Mouse (Mus musculus) stomach, postnatal 0 days (tissue): ENCODE results near the gene Calm3. TPM values are rescaled to one million over a fixed set of nuclear protein-coding genes. Genes with fewer than 3 reads are reported as not detected.

Source experiments
- ATAC-seq: fragments of 200-750 bp; cut with Nextera tagmentation; 2 replicates; pipeline ENCODE4 v1.8.0; 2017; ENCODE audit not compliant: low FRiP score, low TSS enrichment
- DNase-seq: peaks from one replicate; pipeline ENCODE4 v3.0.0-alpha.2; 2016; ENCODE audit warnings: low spot score
- H3K27ac ChIP-seq: fragments of 300-500 bp; sonication (generic); replicated peaks from 2 replicates; pipeline ENCODE4 v1.5.1; 2014; ENCODE audit warnings: mild to moderate bottlenecking, control low read depth
- H3K27me3 ChIP-seq: fragments of 300-500 bp; sonication (generic); 2 replicates; pipeline ENCODE4 v1.6.1; 2014; ENCODE audit warnings: low read length; ENCODE audit not compliant: control insufficient read depth, insufficient read depth
- H3K36me3 ChIP-seq: fragments of 300-500 bp; sonication (generic); 2 replicates; pipeline ENCODE4 v1.6.1; 2014; ENCODE audit warnings: low read length, mixed read lengths; ENCODE audit not compliant: control insufficient read depth, insufficient read depth
- H3K4me1 ChIP-seq: fragments of 300-500 bp; sonication (generic); replicated peaks from 2 replicates; pipeline ENCODE4 v1.6.1; 2014; ENCODE audit warnings: antibody characterized with exemption; ENCODE audit not compliant: control insufficient read depth, insufficient read depth
- H3K4me2 ChIP-seq: fragments of 300-500 bp; sonication (generic); replicated peaks from 2 replicates; pipeline ENCODE4 v1.6.1; 2014; ENCODE audit warnings: low read depth, mild to moderate bottlenecking, control low read depth, moderate library complexity
- H3K4me3 ChIP-seq: fragments of 300-500 bp; sonication (generic); 2 replicates; pipeline ENCODE4 v1.5.1; 2014; ENCODE audit warnings: low read depth, low read length, control low read depth
- H3K9ac ChIP-seq: fragments of 300-500 bp; sonication (generic); 2 replicates; pipeline ENCODE4 v1.6.1; 2014; ENCODE audit warnings: mild to moderate bottlenecking, low read length, control low read depth, mixed read lengths
- H3K9me3 ChIP-seq: fragments of 300-500 bp; sonication (generic); 2 replicates; pipeline ENCODE4 v1.6.1; 2016; ENCODE audit warnings: low read length; ENCODE audit not compliant: control insufficient read depth
- CTCF ChIP-seq: IDR thresholded peaks from 2 replicates; pipeline ENCODE4 v1.5.1; 2016; ENCODE audit warnings: antibody characterized with exemption, low read depth, mild to moderate bottlenecking, moderate library complexity
- EP300 ChIP-seq: optimal IDR thresholded peaks from 2 replicates; pipeline ENCODE3; 2016; ENCODE audit warnings: antibody characterized with exemption
- WGBS: fragments of 180-500 bp; shearing (Covaris S2); extraction: QIAGEN DNeasy Blood & Tissue Kit; methylation state at CpG from one replicate; pipeline ENCODE4 v1.1.7; 2014; 5-methylcytosine and 5-hydroxymethylcytosine counted together
- polyA plus RNA-seq: library from polyadenylated mRNA; unstranded; fragments of >200 nt; fragmentation: Nextera tagmentation; extraction: Ambion mirVana; gene quantifications from 2 replicates; pipeline ENCODE4 v1.2.1, GENCODE M21; 2015

The Calm3 gene
- polyA plus RNA-seq, result 49.1 and 58.7 TPM in 2 replicates

DNA sequence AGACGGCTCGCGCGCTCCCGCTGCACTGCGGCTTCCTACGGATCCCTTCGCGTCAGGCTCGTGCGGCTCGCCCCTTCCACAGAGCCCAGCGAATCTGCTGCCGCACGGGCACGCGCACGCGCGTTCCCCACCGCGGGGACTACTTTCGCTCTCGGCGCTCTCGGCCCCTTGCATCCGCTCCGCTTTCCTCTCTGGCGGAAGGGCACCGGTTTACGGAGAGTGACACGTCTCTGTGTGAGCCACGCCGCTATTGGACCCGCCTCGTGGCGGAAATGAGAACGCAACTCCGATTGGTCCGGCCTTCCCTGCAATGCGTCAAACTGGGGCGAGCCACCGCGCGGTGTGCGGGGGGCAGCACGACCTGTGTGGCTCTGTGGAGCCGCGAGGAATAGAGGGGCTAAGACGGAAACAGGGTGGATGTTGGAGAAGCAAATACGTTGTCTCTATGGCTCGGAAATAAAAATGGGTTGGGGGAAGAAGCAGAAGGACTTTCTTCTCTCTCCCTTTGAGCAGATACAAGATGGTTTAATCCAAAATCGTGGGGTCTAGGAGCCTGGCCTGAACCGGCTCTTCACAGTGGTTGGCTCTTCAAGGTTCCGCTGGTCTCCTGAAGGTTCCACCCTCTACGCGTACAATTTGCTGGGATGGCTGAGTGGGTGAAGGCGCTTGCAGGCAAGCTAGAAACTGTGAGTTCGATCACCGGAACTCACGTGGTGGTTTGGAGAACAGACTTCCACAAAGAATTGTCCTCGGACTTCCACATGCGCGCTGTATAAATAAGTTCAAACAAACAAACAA is at the start of gene Calm3:
TSS of gene Calm3 (minus strand) at position 78 of the 798 bp plus-strand sequence.
- TF ChIP-seq EP300 (peak; percentile 91), CTCF (peak; percentile 26)
- Histone ChIP-seq H3K9ac (peak within 1 kb of the TSS; percentile 88), H3K27me3 (no peaks in the 10 kb centered on the region), H3K4me2 (peak within 1 kb of the TSS; percentile 93), H3K27ac (peak within 1 kb of the TSS; percentile 89), H3K36me3 (no peaks in the 10 kb centered on the region), H3K4me1 (peaks cover 18% of the 10 kb centered on the region), H3K9me3 (no peaks in the 10 kb centered on the region), H3K4me3 (peak within 1 kb of the TSS; percentile 90)
- DNase-seq (peak; percentile 99), ATAC-seq (peak; percentile 93)
- 2% methylated on average over 62 of the region's 64 CpGs for WGBS

DNA sequence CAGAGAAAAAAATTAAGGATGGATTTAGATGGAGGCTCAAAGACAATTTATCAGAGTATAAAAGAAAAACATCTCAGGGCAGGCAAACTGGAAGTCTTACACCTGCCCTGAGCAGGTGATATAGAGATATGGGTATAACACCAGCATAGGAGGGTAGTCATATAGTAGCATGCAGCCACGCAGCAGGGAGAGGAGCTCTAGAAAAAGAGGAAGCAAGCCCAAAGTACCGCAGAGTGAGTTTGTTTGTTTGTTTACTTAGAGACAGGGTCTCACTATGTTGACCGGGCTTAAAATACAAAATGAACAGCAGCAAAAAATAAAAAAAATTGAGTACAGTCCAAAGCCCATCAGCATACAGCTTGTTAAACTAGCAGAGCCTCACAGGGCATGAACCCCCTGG is 47.2 kb upstream of the Calm3 start:
- Histone ChIP-seq H3K36me3 (no peaks in the 10 kb centered on the region), H3K27ac (no peak overlapping the region), H3K9ac (no peak overlapping the region), H3K4me2 (no peak overlapping the region), H3K4me3 (no peak overlapping the region), H3K4me1 (no peaks in the 10 kb centered on the region), H3K27me3 (no peaks in the 10 kb centered on the region), H3K9me3 (no peaks in the 10 kb centered on the region)
- no peak for ATAC-seq
- DNase-seq, result no peak
- 72% methylated on average over 3 of the region's 3 CpGs for WGBS
- TF ChIP-seq CTCF (no peak), EP300 (no peak)

DNA sequence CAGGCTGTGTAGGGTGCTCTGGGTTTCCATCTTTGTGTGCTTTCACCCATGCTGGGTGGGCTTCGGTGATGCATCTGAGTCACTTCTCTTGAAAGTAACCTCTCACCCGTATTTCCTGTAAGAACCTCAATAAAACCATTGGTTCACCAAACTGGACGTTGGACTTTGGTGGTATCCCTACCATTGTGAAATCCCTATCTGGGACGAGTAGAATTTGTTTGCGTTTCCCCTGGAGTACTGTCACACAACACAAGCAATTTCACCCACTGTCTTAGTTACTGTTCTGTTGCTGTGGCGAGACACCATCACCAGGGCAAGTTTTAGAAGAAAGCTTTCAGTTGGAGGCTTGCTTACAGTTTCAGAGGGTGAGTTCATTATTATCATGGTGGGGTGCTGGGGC is 44.5 kb upstream of the Calm3 start:
- DNase-seq (no peak), ATAC-seq (no peak)
- Histone ChIP-seq H3K27me3 (no peaks in the 10 kb centered on the region), H3K9me3 (no peaks in the 10 kb centered on the region), H3K4me1 (no peaks in the 10 kb centered on the region), H3K36me3 (no peaks in the 10 kb centered on the region), H3K9ac (no peak overlapping the region), H3K27ac (no peak overlapping the region), H3K4me3 (no peak overlapping the region), H3K4me2 (no peak overlapping the region)
- WGBS, result 82% methylated on average over 6 of the region's 6 CpGs
- TF ChIP-seq EP300 (no peak), CTCF (no peak)

- H3K9me3 ChIP-seq, result no peaks in the 10 kb centered on the region
- no peak overlapping the region for H3K9ac ChIP-seq
- H3K36me3 ChIP-seq, result no peaks in the 10 kb centered on the region
- no peaks in the 10 kb centered on the region for H3K4me1 ChIP-seq
- no peak overlapping the region for H3K4me2 ChIP-seq
- no peak for DNase-seq
- WGBS, result 71% methylated on average over 5 of the region's 5 CpGs
- no peaks in the 10 kb centered on the region for H3K27me3 ChIP-seq
- H3K27ac ChIP-seq, result no peak overlapping the region
- ATAC-seq, result no peak
- no peak overlapping the region for H3K4me3 ChIP-seq
- TF ChIP-seq CTCF (no peak), EP300 (no peak)
These were observed 37.8 kb upstream of the Calm3 start for GRCm38 (mm10) chr7:16961678-16962077.

DNA sequence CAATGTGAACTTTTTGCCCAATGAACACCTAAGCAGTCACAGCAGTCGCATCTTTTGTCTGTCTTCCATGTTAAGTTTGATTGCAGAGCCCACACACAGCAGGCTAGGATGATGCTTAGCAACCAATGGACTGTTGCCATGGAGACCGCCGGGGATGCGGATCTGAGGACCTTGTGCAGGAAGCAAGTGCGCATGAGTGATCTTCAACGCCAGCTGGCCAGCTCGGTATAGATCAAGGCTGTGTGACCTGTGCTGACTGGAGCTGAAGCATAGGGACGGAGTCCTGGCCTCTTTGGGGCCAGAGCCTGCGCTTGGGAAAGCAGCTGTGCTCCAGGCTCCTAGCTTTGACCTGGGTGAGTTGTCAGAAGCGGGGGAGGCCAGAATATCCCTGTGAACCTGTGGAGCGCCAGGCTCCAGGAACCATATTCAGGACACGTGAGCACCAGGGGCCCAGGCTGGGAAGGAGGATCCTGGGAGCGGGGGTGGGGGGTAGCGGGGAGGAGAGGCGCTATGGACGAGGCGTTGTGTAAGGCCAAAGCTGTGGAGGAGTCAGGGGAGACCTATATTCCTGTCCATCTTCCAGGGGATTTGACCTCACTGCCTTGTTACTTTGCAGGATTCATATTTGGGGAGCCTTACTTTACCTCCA is 35.7 kb upstream of the Calm3 start, which contains the start of gene Pnmal1:
TSS of gene Pnmal1 (plus strand) at position 141 of the 649 bp plus-strand sequence.
- DNase-seq (peak; percentile 45), ATAC-seq (peak; percentile 60; the same call in 1 of the 2 replicates)
- no peak within 1 kb of the TSS for H3K9ac ChIP-seq
- H3K4me2 ChIP-seq, result no peak within 1 kb of the TSS
- H3K4me1 ChIP-seq, result no peaks in the 10 kb centered on the region
- H3K27ac ChIP-seq, result no peak within 1 kb of the TSS
- H3K36me3 ChIP-seq, result no peaks in the 10 kb centered on the region
- H3K9me3 ChIP-seq, result no peaks in the 10 kb centered on the region
- TF ChIP-seq EP300 (no peak), CTCF (no peak)
- WGBS, result 27% methylated on average over 17 of the region's 17 CpGs
- no peak within 1 kb of the TSS for H3K4me3 ChIP-seq
- H3K27me3 ChIP-seq, result no peaks in the 10 kb centered on the region
